Mouse (Mus musculus): ENCODE data around the gene Kansl3. TPM values are rescaled to one million over a fixed set of nuclear protein-coding genes. Genes with fewer than 3 reads are reported as not detected.

The Kansl3 gene
- 54.0 and 65.3 TPM in 2 replicates for polyA plus RNA-seq (2012; rRNA removed; ENCODE audit: low replicate concordance)

DNA sequence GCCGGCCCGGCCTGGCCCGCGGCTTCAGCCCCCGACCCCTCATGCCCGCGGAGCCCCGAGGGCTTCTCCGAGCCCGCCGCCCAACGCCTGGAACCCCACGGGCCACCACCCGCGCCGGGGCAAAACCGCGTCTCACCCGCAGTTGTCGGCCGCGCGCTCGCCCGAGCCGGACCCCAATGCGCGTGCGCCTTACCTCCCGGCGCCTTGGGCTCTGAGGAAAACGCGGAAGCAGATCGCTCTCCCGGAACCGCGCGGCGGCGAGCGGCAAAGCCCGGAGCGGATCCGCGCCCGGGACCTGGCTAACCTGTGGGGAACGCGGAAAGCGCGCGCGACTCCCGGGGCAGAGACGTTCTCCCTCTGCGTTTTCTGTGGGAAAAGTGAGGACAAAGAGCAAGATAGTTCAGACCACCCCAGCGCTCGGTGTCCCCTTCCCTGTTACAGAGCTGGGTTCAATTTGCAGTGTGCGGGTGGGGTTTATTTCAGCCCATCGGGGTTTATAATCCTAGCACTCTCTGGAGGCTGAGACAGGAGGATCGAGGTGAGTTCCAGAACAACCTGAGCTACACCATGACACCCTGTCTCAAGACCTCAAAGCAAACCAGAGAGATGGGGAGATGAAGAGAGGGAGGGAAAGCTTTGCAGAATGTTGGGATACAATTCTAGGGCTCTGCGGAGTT lies at the start of gene Kansl3:
TSS of gene Kansl3 (minus strand) at position 213 of the 677 bp plus-strand sequence.

DNA sequence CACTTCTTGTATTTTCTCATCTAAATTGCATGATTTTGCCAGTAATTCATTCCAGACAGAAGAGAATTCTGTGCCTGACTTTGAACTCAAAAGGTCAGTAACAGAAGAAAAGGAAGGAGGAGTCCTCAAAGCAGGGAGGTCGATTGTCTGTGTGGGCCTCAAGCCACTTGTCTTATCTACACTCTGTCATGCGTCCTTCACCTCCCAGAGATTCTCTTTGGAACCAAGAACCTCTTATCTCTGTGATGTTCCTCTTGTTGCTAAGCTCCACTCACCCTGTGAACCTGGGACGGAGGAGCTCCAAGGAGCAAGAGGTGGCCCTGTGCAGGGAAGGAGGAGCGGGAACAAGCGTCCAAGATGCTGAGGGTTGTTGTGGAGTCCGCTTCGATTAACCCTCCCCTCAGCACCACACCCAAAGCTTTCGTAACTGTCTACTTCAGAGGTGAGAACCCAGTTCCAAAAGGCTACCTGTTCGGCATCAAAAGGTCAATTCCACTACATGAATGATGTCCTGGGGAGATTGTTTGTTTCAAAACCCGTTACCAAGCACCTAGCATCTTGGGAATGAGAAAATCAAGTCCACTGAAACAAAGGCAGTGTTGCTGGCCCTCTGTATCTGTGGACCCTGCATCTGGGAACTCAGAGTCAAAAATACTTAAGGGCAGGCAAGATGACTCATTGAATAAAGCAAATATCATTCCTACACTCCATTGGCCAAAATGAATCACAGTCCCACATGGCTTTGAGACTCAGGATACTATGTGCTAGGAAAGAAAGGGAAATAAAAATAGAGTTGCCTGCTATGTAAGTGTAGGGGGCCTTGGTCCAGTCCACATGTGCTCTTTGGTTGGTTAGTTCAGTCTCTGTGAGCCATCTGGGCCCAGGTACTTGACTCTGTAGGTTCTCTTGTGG lies 3.2 kb upstream of the Kansl3 start, which contains the start of gene Fer1l5:
TSS of gene Fer1l5 (plus strand) at position 358 of the 912 bp plus-strand sequence.

DNA sequence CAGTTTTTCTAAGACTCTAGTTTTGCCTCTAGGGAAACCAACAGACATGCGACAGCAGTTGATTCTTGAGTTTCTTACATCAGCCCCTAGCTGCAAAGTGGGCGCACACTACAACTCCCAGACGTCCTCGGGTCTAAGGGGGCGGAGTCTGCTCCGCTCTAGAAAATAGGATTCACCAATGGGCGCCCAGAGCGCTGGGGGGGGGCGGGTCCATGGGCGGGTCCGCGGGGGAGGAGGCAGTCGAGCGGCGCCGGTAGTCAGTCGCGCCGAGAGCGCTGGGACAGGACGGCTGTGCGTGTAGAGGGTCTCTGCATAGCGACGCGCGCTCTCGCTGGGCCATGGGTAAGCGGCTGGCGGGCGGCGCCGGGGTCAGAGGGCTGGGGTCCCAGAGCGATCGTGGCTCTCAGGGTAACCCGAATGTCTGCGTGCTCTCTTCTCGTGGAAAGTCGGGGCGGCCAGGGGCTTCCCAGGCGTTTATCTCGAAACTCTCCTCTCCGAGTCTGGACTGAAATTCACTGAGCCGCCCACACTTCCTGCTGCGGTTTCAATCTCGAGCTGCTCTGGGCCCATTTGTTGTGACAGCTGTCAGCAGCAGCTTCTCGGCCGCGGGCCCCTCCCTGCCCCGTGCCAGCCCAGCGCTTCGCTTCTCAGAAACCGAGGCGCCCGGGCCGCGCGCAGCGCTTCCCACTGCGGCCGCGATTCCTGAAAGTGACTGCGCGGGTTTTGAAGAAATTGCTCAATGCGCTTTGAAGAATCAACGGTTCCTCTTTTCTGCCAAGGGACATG lies 61.3 kb downstream of the Kansl3 start, which contains the start of gene Arid5a:
TSS of gene Arid5a (plus strand) at position 239 of the 786 bp plus-strand sequence.

Other genes with a start within 250 kb of the Kansl3 start
- gene Uggt1, start 124.5 kb downstream of the Kansl3 start, polyA plus RNA-seq (2012; rRNA removed; ENCODE audit: low replicate concordance) = 13.9 and 29.1 TPM in 2 replicates
- 11.8 and 14.1 TPM in 2 replicates for gene Neurl3, start 94.5 kb downstream of the Kansl3 start, polyA plus RNA-seq (2012; rRNA removed; ENCODE audit: low replicate concordance)
- gene Arid5a, start 61.4 kb downstream of the Kansl3 start, polyA plus RNA-seq (2012; rRNA removed; ENCODE audit: low replicate concordance) = 10.3 and 10.8 TPM in 2 replicates
- gene Fer1l5, start 3.1 kb upstream of the Kansl3 start, polyA plus RNA-seq (2012; rRNA removed; ENCODE audit: low replicate concordance) = not detected in 2 replicates
- gene Lman2l, start 76.1 kb upstream of the Kansl3 start, polyA plus RNA-seq (2012; rRNA removed; ENCODE audit: low replicate concordance) = 24.8 and 28.2 TPM in 2 replicates
- gene Cnnm4, start 102.4 kb upstream of the Kansl3 start, polyA plus RNA-seq (2012; rRNA removed; ENCODE audit: low replicate concordance) = 3.5 and 7.1 TPM in 2 replicates
- 24.5 and 37.7 TPM in 2 replicates for gene Cnnm3, start 142.7 kb upstream of the Kansl3 start, polyA plus RNA-seq (2012; rRNA removed; ENCODE audit: low replicate concordance)
- gene Ankrd23, start 167.7 kb upstream of the Kansl3 start, polyA plus RNA-seq (2012; rRNA removed; ENCODE audit: low replicate concordance) = 12.0 and 24.1 TPM in 2 replicates
- gene Gm42417, start 170.2 kb upstream of the Kansl3 start, polyA plus RNA-seq (2012; rRNA removed; ENCODE audit: low replicate concordance) = not detected in 2 replicates
- gene Ankrd39, start 178.3 kb upstream of the Kansl3 start, polyA plus RNA-seq (2012; rRNA removed; ENCODE audit: low replicate concordance) = 17.0 and 30.9 TPM in 2 replicates
- gene Sema4c, start 189.2 kb upstream of the Kansl3 start, polyA plus RNA-seq (2012; rRNA removed; ENCODE audit: low replicate concordance) = 29.2 and 47.5 TPM in 2 replicates

Data from subcutaneous adipose tissue, adult 2 months (tissue).